Mouse (Mus musculus) spleen, embryonic (tissue): ENCODE measurements around the gene Gab1.

Experiments used
- CTCF ChIA-PET: fragments of 350-600 bp; sonication (Branson Sonifier 250); formaldehyde crosslinking; loops from one replicate; lab custom pipeline; 2022; lab: Charles Lee

The Gab1 gene

DNA sequence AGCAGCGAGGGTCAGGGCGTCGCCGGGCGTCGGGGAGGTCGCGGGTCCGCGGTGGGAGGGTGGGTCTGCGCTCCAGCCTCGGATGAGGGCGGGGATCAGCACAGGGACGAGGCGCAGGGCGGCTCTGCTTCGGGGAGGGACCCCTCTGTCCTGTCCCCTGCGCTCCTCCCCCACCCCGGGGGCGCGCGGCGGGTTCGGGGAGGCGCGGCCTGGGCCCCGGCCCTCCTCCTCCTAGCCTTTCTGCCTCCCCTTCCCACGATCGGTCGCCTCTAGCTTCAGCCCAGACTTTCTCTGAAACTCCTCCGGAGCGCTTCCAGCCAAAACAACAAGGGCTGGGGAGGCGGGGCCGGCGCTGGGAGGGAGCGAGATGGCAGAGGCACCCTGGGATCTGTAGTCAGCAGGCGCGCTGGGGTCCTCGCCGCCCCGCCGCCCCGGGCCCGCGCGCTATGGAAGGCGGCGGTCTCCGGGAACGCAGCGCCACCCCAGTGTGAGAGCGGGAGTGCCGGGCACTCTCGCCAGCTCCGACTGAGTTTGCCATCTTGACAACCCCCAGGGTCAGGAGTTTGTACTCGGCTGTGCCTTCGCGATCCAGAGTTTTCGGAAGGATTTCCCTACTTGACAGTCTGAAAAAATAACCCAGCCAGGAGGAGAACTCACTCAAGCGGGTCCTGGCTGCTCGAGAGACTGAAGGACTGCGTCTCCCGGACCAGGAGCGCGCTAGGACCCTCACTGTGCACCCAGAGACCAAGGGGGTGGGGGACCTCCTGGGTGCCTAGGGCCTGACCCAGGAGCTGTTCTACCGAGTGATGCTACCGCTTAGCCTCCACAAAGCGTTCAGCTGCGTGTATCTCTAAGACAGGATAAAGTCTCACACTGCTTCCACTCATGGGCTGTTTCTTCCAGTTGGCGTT is at the start of gene Gab1:
Gab1 (minus strand) TSS at position 324 of the 911 bp plus-strand sequence.
- CTCF ChIA-PET: no interaction called here

DNA sequence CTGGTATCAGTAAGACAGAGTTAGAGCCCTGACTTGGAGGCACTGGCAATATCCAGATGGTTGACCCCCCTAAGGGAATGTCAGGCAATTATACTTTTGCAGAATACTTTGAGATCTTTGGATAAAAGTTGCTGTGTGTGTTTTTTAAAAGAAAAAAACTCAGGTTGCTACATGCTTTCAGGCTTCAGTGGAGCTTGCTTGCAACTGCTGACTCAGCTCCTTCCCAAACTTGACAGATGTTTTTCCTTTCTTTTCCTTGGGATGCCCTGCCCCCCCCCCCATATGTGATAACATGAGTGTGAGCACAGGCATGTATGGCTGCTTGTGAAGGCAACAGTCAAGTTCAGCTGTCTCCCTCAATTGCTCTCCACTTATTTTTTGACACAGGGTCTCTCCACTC is 48.5 kb upstream of the Gab1 start:
- CTCF ChIA-PET: no interaction called here

DNA sequence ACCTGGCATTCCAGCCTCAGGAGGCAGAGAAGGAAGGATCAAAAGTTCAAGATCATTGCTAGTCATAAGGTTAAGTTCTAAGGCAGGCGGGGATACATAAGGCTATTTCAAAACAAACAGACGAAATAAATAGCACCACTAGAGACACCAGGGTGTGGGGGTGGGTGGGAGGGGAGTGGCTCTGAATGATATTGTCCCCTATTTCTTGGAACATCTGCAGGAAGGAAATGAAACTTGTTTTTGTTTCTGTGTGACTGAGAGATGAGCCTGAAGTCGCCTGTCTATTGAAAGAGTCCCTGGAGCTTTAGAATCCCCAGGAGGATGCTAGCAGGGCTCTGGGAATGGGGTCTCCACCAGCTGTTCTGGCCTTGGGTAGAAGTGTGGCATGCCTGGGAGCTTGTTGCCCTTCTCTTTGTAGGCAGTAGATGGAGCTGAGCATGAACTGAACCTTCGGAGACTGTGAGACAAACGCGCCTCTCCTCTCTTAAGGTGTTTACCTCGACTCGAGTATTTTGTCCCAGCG is 43.5 kb upstream of the Gab1 start:
- CTCF ChIA-PET: no interaction called here

DNA sequence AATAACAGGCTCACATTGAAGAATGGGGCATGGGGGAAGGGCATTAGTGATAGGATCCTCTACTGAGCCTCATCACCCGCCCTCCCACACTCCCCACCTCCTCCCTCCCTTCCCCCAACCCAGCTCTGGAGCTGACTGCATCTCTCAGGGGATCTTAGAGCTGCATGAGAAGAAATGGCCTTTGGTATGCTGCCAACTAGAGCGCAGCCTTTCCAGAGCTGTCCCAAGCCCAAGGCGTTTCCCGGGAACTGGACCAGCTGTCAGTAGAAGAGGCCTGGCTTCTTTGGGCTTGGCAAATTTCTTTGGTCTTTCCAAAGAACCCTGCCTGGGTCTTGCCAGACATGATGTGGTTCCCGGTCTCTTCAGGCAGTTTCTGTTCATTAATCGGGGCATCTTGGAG is 42.3 kb upstream of the Gab1 start:
- CTCF ChIA-PET: interaction anchor here (0.6 kb wide), 1 partner anchor 16 kb away, joined by 3 read pairs; no protein-coding TSS in a partner anchor

DNA sequence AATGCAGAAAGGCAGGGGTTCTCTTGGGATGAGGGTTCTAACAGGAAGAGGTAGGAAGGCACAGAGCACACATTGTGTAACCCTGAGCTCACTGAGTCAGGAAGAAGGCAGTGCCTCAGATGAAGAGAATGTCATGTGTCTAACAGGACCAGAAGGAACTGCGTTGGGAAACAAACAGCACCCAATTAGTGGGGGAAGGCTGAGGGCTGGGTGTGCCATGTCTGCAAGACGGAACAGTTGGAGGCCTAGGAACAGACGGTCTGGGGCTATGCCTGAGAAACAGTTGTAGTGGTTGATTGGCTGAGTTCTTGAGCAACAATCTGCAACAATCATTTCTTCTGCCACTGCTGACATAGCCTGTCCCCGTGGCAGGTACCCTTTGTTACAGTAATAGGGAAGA is 38.8 kb upstream of the Gab1 start:
- CTCF ChIA-PET: no interaction called here

DNA sequence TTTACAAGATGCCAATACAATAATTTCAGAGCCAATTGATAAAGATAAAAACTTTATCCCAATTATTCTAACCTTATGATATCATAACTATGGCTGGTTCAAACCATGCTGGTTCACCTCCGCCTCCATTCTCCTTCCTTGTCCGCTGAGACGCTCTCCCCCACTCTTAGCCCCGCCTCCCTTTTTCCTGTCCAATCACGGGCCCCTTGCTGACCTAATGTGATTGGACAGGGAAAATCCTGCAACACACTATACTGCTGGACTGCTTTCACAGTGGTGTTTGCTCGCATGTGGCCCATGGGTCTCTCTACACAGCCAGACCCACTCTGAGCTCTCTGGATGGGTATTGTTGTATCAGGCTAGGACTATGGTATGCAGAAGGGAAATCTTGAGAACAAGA is 38.2 kb upstream of the Gab1 start:
- CTCF ChIA-PET: no interaction called here

DNA sequence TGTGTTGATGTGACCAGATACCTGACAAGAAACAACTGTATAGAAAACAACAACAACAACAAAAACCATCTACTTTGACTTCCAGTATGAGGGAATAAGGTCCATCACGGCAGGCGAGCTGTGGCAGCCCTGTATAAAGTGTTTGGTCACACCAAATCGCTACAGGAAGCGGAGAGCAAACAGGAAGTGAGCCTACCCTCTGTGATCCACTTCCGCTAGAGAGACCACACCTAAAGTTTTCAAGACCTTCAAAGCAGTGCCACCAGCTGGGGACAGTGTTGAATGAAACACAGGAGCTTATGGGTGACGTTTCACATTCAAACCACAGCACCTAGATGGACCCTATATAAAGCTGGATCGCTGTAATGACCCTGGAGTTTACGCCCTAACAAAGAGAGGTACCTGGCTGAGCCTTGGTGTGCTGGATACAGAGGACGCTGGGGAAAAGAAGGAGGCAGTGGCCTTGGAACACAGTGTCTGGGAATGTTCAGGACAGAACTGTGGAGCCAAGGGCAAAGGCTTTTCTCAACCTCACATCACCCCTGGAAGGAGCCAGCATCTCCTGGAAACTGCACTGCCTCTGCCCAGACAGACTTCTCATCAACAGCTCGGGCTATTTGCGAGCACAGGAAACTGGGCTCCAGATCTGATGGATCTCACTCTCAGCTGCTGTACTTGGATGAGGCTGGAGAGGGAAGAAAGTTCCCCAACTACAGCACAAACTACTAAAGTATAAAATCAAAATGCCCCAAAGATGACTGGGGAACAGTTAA is 36.3 kb upstream of the Gab1 start:
- CTCF ChIA-PET: no interaction called here

DNA sequence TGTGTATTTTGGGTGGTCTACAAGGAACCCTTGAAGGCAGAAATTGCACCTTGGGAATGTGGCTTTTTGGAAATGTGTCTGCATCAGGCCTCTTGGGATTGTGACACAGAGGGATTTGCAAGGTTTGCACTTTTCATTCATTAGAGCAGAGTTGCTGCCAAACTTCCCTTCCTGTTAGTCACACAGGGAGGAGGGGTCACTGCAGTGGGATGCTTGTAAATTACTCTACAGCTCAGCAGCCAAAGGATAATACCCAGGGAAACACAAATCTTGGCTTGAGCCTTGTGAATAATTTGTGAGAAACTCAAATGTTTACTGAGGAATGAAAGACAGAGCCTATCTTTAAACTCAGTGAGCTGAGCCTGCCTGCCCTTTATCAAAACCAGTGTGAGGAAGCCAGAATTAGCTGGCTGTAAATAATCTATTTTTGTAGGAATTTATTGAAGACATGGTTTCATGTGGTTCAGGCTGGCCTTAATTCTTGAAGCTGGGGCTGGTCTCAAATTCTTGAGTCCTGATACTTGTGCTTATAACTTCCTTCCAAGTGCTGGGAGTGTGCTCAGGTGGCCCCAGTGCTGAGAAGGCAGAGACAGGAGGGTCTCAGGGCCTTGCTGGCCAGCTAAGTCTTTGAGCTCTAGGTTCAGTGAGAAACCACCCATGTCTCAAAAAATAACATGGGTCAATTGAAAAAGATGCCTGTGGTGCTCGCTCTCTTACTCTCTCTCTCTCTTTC is 32.9 kb upstream of the Gab1 start:
- CTCF ChIA-PET: no interaction called here

DNA sequence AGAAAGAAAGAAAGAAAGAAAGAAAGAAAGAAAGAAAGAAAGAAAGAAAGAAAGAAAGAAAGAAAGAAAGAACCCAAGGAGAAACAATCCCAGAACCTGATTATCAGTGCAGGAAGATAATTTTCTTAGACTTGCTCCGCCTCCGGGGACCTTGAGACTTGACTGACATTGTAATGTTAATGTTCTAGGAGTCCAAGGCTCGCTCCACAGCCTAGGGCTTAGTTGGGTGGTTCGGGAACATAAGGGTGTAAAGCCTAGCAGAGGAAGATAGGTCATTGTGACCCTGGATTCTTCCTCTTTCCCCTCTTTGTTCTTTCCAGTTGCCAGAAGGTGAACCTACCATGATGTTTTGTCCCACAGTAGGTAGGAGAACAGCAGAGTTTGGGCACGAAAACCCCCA is 31.1 kb upstream of the Gab1 start:
- CTCF ChIA-PET: no interaction called here

DNA sequence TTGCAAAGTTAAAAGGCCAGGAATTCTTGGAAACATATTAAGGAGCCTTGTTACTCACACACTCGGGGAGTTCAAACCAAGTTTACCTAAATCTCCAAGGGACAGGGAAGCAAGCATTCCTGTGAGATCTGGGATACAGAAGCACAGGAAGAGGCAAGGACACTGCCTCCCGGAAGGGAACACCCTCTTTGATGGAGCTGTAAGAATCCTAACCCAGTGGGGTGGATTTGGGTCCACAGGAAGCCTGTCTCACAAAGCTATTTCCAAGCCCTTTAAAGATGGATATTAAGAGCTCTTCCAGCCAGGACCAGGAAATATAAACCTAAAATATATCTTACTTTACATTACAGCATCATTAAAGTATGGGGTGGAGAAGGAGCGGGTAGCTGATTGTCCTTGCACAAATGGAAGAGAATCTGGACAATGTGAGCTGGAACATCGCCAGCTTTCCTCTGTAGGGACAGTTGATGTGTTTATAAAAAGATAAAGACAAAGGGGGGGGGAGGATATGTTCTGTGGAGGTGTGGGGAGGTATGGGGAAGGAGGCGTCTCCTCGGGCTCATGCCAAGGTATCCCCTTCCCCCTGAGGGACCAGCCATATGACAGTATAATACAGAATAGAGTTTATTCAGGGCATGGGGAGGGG is 28.1 kb upstream of the Gab1 start:
- CTCF ChIA-PET: interaction anchor here (0.7 kb wide), 1 partner anchor 12 kb away, joined by 10 read pairs; no protein-coding TSS in a partner anchor

DNA sequence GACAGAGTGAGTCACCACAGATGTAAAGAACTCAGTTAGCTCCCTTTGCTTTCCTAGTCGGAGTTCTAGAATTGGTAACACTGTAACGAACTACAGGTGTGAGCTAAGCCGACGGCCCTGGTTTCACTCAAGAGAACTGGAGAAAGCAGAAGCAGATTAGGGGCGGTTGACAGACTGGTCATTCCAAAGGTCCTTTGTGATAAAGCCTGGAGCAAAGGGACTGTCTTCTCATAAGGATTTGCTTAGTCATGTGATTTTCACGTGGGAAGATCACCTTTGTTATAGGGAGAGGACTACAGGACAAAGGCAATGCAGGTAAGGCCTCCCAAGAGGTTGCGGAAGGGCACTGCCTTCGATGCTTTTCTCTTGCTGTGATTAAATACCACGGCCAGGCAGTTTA is 22.0 kb upstream of the Gab1 start:
- CTCF ChIA-PET: no interaction called here

DNA sequence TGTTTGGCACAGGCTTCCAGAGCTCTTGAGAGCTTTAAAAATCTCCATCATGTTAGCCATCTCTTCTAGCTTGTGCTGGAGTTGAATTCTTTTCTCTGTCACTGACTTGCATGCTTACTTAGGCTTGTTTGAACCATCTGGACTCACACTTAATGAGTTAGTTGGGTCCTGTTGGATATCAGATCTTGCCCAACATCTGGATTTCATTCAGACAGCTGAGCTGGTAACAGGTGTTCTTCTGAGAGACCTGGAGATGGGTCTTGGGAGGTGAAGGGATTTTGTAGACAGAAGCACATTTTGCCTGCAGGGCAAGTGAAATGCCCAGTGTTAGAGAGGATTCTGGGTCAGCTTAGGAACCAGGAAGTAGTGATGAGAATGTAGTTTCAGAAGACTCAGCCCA is 19.0 kb upstream of the Gab1 start:
- CTCF ChIA-PET: no interaction called here

DNA sequence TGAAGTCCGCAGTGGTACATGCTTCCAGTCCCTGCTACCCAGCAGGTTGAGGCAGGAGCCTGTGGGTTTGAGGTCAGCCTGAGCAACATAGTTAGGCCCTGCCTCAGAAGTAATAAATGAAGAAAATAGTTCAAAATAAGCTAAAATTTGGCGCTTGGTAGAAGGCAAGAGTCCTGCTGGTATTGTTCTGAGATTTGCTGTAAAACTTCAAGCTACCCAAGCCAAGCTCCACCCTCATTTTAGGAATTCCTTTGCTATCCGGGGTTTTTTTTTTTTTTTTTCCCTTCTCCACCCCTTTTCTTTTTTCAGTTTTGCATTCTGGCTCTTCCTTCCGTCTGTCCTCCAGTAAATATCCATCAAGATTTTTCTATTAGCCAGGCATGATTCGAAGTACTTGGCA is 15.7 kb upstream of the Gab1 start:
- CTCF ChIA-PET: no interaction called here

DNA sequence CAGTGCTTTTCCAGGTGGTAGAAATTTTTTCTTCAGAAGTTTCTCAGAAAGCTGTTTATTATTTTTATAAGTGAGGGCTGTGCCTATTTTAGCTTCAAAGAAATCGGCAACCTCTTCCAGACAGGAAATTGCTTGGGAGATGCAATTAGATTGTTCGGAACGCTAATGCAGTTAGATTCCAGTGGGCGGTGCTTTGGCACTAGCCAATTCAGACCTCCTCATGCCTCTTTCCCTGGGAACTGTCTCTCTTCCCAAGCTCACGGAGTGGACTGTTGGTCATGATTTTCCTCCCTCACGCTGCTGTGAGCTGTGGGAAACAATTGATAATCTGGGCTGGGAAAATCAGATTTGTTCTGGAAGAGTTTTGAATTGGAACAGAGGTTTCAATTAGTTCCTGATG is 15.1 kb upstream of the Gab1 start:
- CTCF ChIA-PET: no interaction called here

DNA sequence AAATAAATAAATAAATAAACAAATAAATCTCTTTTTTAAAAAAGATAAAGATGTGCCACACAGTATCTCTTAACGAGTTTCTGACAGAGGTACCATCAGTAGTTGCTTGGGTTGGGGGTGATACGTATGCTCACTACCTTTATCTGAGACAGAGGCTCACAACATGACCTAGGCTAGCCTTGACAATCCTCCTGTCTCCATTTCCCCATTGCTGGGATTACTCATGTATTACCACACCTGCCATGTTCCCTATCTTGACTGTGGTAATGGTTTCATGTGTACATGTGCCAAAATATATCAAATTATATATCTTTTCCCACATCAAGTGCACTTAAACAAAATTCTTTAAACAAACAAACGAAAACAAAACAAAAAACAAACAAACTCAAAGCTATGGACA is 14.2 kb upstream of the Gab1 start:
- CTCF ChIA-PET: interaction anchor here (0.5 kb wide), 1 partner anchor 13 kb away, joined by 3 read pairs; no protein-coding TSS in a partner anchor

DNA sequence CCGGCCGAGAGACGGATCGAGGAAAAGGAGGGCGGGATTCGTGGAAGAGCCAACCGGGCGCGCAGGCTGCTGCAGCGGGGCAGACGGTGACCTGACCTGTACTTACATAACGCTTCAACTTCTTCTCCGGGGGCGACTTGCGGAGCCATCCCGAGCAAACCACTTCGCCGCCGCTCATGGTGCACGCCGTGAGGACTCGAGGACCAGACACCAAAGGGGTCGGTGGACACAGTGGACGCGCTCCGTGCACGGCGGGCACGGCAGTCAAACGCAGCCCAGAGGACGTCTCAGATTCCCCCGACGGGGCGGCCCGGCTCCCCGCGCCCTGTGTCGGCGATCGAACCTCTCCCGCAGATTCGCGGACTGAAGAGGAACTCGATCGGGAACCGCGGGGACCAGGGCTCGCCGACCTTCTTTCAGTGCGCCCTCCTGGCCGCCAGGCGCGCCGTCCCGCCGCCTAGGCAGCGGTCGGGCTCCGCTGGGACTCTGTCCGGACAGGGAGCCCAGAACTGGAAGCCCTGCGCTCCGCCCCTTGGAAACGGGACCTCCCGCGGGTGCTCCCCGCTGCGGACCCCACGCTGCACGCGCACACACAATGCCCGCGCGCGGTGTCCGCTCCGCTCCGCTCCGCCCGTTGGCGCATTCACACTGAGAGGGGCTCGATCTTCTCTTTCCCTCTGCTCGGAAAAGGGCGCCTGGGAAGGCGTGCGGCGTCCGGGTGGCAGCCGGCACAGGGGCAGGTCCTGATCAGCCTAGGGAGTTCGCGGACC is 708 bp downstream of the Gab1 start:
- CTCF ChIA-PET: no interaction called here

DNA sequence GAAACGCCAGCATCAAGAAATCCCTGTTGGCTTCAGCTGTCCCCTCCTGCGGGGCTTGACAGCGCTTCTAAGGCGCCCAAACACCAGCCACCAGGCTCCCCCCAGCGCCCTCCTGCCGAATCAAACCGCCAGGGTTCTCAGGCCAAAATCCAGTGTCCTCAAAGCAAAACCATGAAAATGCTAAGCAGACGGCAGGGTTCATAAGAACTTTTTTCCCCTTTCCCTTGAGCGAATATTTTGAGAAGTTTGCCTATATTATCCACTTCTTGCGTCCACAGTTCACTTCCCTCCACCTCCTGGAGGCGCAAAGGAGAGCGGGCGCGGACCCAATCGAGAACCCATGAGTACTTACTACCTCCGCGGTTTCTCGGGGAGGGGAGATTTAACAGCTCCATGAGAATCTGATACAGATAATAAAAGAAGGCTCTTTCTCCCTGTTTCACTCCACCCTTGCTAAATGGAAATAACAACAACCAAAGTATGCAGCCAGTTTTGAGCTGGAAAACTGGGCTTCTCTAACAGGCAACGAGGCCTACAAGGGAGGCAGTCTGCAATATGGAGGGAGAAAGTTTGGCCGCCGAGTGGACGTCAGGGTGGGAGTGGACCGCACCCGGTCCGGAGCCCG is 1.4 kb downstream of the Gab1 start:
- CTCF ChIA-PET: no interaction called here

DNA sequence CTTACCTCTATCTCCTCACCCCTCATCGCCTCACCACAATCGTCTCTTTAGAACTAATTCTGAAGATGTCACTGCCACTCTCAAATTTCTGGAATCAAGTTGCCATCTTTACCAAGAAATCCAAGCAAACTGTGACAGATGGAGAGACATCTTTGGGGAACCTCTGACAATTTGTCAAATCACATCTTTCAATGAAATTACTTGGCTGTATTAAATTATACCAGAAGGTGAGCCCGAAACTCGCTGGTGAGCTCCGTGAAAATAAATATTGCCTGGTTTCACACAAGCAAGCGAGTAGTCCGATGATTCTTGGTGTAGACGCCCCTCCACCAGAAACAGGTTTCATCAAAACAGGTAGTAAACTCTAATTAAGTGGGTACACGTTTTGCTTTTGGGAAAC is 2.2 kb downstream of the Gab1 start:
- CTCF ChIA-PET: no interaction called here

DNA sequence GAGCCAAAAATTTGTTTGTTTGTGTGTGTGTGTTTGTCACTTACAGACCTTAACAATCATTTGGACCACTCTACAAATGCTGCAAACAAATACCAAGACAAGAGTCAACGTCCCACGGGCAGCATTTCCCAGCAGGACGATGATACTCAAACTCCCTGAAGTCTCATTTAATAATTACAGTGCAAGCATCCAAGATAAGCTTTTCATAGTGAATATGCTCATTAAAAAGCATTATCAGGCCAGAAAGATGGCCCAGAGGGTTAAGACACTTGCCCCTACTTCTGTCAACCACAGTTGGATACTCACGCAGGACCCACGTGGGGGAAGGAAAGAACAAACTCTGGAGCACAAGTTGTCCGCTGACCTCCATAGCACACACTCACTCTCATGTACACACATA is 4.8 kb downstream of the Gab1 start:
- CTCF ChIA-PET: no interaction called here
